Mouse (Mus musculus) retina, adult 2 months (tissue): Measurements from ENCODE around the gene Pdzrn4.

Experiments
- DNase-seq: peaks from one replicate; pipeline ENCODE4 v3.0.0-alpha.2; 2012; ENCODE audit warnings: low read depth, low spot score

Gene Pdzrn4

DNA sequence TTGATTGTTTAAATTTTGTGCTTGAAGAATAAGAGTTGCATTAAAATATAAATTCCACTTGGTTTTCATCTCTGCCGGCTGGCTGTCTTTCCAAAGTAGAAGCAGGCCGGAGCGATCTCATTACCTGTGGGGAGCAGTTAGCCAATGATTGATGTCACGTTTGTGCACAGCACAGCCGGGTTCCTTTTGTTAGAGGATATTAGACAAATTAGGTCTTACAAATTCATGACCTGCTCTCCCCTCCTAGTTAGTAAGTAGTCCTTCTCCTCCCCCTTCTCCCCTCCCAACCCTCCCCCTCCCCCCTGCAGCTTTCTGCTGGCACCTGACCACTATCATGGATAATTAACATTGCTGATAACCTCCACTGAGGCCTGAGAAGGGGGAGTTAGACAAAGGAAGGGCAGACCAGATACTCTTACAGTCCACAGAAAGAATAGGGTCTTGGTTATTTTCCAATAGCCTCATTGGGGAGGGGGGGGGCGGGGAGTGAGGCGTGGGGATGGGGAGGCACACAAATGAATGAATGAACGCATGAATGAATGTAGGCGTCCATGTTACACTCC is 103.7 kb downstream of the Pdzrn4 start:
- no peak for DNase-seq

- DNase-seq, result no peak
Observed at GRCm38 (mm10) chr15:92502797-92503196, 106.1 kb downstream of the Pdzrn4 start.

GRCm38 (mm10) chr15:92509372-92509771 is 112.7 kb downstream of the Pdzrn4 start:
- DNase-seq, result no peak

DNA sequence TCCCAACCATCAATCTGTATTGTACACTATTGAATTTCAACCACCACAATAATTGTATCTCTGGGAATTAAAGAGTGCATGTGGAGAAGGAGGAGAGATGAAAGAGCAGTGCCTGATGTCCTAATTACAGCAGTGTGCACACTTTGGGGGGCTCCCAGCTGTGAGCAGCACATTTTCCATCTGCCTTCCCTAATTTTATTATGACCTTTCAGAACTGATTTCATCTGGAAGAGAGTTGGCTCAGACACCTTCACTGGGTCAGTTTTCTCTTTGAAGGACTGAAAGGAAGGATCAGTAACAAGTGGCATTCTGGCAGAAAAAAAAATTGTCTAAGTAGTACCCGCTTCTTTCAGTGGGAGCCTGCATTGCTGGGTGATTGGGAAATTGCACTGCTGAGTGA is 119.0 kb downstream of the Pdzrn4 start:
- no peak for DNase-seq

DNA sequence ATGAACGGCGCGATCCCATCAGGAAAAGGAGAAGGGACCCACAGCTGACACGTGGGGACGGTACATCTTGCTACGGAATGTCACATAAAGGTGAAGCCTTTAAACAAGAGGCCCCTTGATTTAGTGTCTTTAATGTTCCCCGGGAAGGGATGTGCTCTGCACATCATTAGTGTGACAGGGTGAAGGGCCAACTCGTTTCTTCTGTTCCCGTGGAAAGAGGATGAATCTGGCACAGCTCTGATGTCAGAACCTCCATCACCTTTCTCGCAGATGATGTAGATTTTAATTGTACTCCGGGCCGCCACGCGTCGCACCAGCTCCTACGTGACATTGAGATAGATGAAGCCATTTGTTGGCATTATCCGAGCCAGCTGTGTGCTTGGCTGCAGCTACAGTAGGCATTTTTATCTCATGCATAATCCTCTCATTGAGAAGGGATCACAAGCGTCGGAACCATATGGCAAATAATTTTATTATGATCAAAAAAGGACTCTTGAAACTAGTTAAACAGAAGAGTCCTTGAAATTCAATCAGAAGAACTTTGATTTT is 124.1 kb downstream of the Pdzrn4 start:
- no peak for DNase-seq

DNA sequence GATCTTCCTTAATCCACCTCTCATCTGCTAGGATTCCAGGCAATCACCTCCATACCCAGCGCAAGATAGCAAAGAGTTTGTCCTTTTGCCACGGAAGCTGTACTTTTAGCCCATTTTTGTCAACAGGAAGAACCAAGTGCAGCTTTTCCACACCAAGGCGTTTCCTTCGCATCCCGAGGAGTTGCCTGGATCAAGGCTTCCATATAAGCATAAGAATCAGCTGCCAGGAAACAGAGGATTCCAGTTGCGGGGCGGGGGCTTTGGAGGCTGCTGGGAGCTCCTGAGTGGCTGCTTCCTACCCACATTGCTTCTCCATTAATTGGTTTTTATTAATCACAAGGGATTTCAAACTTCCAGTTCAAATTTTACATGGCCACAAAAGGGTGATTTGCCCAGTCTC is 125.0 kb downstream of the Pdzrn4 start:
- no peak for DNase-seq

DNA sequence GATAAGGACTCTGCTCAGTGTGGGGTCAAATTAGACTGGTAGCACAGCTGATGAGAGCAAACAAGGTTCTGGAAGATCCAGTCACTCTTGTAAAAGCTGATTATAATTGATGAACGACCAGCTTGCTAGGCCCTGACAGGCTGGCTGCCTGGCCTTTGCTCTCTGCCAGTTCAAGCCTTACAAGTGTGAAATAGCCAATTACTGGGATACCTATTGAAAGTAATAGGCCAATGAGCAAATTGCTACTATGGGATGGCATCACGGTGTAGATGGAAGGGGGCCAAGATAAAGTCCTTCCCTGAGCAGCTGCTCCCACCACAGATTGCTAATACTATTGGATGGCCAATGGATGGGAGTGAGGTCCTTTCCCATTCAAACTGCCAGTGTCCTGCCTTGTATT is 128.2 kb downstream of the Pdzrn4 start:
- no peak for DNase-seq

DNA sequence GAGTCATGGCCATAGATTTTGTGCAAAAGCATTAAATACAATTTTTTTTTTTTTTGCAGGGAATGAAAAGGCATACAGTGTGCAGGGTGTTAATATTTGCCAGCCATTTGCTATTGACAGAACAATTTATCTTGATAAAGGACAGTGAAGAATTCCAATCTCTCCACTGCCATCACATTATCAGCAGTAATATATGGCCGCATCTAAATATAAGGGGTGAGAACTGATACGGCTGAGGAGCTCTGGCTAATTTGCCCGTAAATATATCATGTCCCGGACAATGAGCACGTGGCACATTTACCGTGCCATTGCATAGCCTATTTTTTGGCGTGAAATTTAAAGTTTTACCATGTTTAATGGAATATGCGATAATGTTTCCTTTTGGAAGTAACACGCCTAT is 128.7 kb downstream of the Pdzrn4 start:
- DNase-seq, result no peak

- DNase-seq, result no peak
Observed at GRCm38 (mm10) chr15:92526731-92527130, 130.1 kb downstream of the Pdzrn4 start.

GRCm38 (mm10) chr15:92543252-92543651 is 146.6 kb downstream of the Pdzrn4 start:
- no peak for DNase-seq

DNA sequence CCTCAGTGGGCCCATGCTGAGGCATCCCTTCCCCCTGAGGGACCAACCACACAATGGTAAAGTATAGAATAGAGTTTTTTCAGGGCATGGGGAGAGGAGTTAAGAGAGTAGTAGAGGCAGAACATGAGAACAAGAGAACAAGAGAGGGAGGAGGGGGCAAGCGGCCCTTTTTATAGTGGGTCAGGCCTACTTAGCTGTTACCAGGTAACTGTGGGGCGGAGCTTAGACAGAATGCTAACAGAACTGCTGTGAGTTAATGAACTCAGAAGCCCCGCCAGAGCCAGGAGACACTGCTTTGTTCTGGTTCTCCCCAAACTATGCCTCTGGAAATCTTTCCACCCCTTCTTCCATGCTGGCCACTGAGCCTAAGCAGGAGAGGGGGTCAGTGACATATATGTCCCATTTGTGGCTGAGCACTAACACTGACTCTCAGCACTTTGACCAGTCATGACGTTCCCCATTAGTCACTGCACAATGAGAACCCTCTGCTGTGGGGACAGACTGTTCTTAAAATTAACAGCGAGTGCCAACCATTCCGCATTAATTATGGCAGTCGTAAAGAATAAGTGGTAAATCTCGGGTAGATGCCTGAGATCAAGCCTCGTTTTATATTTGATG is 150.7 kb downstream of the Pdzrn4 start:
- no peak for DNase-seq

GRCm38 (mm10) chr15:92555012-92555574 is 158.4 kb downstream of the Pdzrn4 start:
- DNase-seq, result no peak

DNA sequence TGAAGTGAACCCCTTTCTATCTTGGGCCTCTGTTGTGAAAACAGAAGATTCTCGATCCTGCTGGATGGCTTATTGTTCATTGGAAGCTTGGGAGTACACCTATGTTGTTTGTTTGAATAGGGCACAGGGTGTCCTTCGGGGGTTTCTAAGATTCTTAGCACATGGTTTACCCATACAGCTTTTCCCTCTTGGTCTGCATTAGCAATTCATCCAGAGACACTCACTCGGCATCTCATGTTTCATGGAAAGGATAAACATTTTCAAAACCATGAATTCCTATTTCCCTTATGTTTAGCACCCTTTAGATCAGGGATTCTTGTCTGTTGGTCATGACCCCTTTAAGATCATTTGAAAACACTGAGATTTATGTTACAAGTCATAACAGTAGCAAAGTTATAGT is 159.0 kb downstream of the Pdzrn4 start:
- no peak for DNase-seq

DNA sequence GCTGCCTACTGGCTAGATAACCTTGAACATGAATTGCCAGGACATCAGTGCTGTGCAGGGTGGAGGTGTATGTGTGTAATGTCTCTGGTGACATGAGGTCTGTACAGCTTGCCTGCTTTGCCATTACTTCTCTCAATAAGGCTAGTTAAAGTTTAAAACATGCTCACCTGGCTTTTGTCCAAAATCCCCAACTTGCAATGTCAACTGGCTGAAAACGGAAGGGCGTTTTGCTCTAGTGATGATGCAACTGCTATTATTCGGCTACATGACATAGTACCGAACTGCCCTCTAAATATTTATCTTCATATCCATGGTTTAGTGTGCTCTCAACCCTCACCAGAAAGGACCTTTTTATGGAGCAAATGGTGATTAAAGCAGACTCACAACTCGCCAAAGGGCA is 161.9 kb downstream of the Pdzrn4 start:
- DNase-seq, result no peak

- no peak for DNase-seq
Observed at GRCm38 (mm10) chr15:92562149-92562548, 165.5 kb downstream of the Pdzrn4 start.

DNA sequence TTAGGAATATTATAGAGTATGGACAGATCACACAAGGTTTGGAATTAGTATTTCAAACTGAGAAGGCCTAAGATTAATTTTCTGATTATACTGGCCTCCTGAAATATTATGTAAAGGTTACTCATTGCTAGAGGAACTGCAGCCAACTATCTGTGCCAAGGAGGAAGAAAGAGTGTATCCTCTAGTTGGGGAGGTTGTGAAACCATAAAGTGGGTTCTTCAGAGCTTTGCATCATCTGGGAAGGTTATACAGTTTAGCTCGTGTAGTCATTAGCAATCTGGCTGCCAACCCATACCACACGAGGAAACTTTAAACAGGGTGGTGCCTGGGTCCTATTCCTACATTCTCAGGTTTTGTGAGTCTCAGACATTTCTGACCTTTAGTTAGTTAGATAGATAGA is 166.9 kb downstream of the Pdzrn4 start:
- no peak for DNase-seq

GRCm38 (mm10) chr15:92570526-92571243 is 174.0 kb downstream of the Pdzrn4 start:
- no peak for DNase-seq

DNA sequence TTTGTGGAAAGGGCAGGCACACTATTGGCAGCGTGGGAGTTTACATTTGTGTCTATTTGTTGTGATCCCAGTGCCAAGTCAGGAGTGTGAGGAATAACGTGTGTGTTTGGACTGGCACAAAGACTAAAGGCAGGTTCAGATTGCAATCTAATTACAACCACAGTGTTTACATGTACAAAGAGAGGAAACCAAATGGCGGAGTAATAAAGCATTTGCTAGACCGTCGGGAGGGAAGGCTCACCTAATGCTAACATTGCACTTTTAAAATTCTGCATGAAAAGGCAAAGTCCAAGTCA is 174.5 kb downstream of the Pdzrn4 start:
- DNase-seq, result no peak

- DNase-seq, result no peak
Observed at GRCm38 (mm10) chr15:92577476-92577875, 180.8 kb downstream of the Pdzrn4 start.

- DNase-seq, result no peak
Observed at GRCm38 (mm10) chr15:92580217-92580616, 183.5 kb downstream of the Pdzrn4 start.

GRCm38 (mm10) chr15:92580742-92581383 is 184.2 kb downstream of the Pdzrn4 start:
- no peak for DNase-seq
